Mouse (Mus musculus): ENCODE measurements around the gene Unc13b.

- no peak for TF ChIP-seq CTCF (IDR thresholded peaks at IDR 0.05; ENCODE audit: extremely low read depth, insufficient read depth, low read length)
- TF ChIP-seq POLR2A (IDR thresholded peaks at IDR 0.05; ENCODE audit: extremely low read depth, insufficient read depth, low read length) = no peak
Measured at GRCm38 (mm10) chr4:43232985-43233384, 174.2 kb downstream of the Unc13b start.

Measured in cortical plate, adult 2 months (tissue).